Mouse (Mus musculus): ENCODE measurements around the gene Gm47985.

DNA sequence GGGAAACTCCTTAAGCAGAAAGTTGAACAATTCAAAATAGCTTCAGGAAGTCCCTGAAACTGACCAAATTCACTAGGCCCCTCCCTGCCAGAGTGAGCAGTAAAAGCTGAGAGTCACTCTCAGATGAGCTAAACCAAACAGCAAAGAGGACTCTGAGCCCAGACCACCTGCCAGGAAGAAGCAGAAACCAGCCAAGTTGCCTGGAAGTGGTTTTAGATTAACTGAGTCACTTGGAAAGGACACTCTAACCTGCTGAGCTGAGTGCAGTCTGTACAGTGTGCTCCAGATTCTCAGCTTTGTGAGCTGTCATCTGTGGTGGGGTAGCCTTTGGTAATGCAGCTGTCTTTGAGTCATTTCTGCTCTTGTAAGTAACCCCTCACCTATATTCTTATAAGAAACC is 34.5 kb upstream of the Gm47985 start:
- no peak for TF ChIP-seq CTCF (IDR thresholded peaks at IDR 0.05; ENCODE audit: extremely low read depth, insufficient read length, insufficient replicate concordance, low read depth, low read length)
- no peak for TF ChIP-seq POLR2A (IDR thresholded peaks at IDR 0.05; ENCODE audit: low read depth, low read length)

Measured in small intestine, adult 2 months (tissue).